Mouse (Mus musculus) G1E (cell line): ENCODE results near the gene Tmem270. TPM values are rescaled to one million over a fixed set of nuclear protein-coding genes. Genes with fewer than 3 reads are reported as not detected.
A peak's percentile ranks its signal among the peaks of the same experiment; 100 is the strongest.

Experiments
- ATAC-seq: 2 replicates; pipeline ENCODE4 v1.8.0; 2016; ENCODE audit warnings: mild to moderate bottlenecking; ENCODE audit not compliant: insufficient number of reproducible peaks, poor library complexity, low FRiP score, severe bottlenecking; ENCODE audit errors: extremely low read depth
- DNase-seq: peaks from one replicate; pipeline ENCODE4 v3.0.0; 2012; ENCODE audit warnings: low spot score
- H3K27me3 ChIP-seq: 2 replicates; pipeline ENCODE4 v1.6.1; 2012; ENCODE audit warnings: mild to moderate bottlenecking, low read length, inconsistent platforms; ENCODE audit not compliant: insufficient read depth
- H3K36me3 ChIP-seq: replicated peaks from 2 replicates; pipeline ENCODE3; 2012; ENCODE audit warnings: mild to moderate bottlenecking, inconsistent platforms
- H3K4me1 ChIP-seq: 2 replicates; pipeline ENCODE4 v1.6.1; 2012; ENCODE audit warnings: low read depth, low read length, inconsistent platforms, mixed read lengths; ENCODE audit not compliant: insufficient read depth
- H3K4me3 ChIP-seq: 2 replicates; pipeline ENCODE4 v1.5.1; 2012; ENCODE audit warnings: low read depth, mild to moderate bottlenecking, inconsistent platforms, low read length, moderate library complexity, mixed read lengths
- H3K9me3 ChIP-seq: replicated peaks from 2 replicates; pipeline ENCODE4 v1.6.1; 2012; ENCODE audit warnings: inconsistent platforms
- CTCF ChIP-seq: IDR thresholded peaks from 2 replicates; pipeline ENCODE4 v1.5.1; 2012; ENCODE audit warnings: low read depth, low read length, inconsistent platforms, mixed read lengths
- GATA1 ChIP-seq: IDR thresholded peaks from 2 replicates; pipeline ENCODE4 v1.6.1; 2012; ENCODE audit warnings: borderline replicate concordance, low read length, inconsistent platforms, mixed read lengths
- GATA2 ChIP-seq: IDR thresholded peaks from 2 replicates; pipeline ENCODE4 v1.6.1; 2012; ENCODE audit warnings: low read depth, low read length, inconsistent platforms, borderline replicate concordance
- POLR2AphosphoS5 ChIP-seq: IDR thresholded peaks from 2 replicates; pipeline ENCODE4 v1.6.1; 2012; ENCODE audit warnings: low read depth, low read length, inconsistent platforms; ENCODE audit not compliant: insufficient replicate concordance
- TAL1 ChIP-seq: conservative IDR thresholded peaks from 2 replicates; pipeline ENCODE4 v1.6.1; 2012; ENCODE audit warnings: low read depth, low read length, inconsistent platforms, mixed read lengths
- polyA plus RNA-seq: library from polyadenylated mRNA; stranded (reverse); fragments of >175 nt; gene quantifications from 2 replicates; pipeline ENCODE4 v1.2.3, GENCODE M21; 2012
- total RNA-seq, 2 experiments: library from RNA; stranded (forward) in 1 of 2; stranded (reverse) in 1 of 2; fragments of 200-1000 nt in 1 of 2; fragments of >200 nt in 1 of 2; fragmentation: Nextera tagmentation in 1 of 2; gene quantifications; 2 replicates each; pipeline ENCODE4 v1.2.3; 2014 to 2017

Gene Tmem270
- total and polyA plus RNA-seq, 3 experiments: not detected

DNA sequence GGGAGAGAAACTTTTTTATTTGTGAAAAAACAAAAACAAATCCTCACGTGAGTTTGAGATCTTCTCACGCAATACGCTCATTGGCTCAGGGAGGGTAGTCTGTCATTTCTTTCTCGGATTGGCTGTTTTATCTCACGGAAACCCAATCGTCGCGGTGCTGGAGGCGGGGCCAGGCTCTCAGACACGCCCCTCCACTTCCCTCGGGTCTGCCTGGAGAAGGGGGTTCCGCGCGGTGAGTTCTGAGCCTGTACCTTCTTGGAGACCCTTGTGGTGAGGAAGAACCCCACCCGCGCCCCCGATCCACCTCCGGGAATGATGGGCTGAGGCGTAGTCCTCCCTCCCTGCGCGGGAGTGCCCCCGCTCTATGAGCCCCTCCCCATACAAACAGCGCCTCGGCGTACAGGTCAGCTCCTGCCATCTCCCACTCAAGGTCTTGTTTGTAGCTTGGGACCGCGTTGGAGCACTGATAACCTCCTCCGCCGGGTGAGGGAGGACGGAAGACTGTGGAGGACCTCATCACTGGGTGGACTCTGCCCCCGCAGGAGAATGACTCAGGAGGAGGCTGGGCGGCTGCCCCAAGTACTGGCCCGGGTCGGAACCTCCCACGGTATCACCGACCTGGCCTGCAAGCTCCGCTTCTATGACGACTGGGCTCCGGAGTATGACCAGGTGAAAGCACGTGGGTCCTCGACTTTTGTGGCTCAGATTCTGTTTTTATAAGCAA lies 25.8 kb upstream of the Tmem270 start, which contains the start of gene Mettl27:
Gene Mettl27, plus strand, starts transcription at position 190 of the 724 bp plus-strand sequence.
- peaks cover 21% of the 10 kb centered on the region for H3K36me3 ChIP-seq
- peak; percentile 93 for DNase-seq
- TF ChIP-seq GATA1 (no peak), GATA2 (no peak), CTCF (no peak), TAL1 (no peak), POLR2AphosphoS5 (no peak)
- no peaks in the 10 kb centered on the region for H3K9me3 ChIP-seq
- H3K4me1 ChIP-seq: peaks cover 30% of the 10 kb centered on the region
- peak within 1 kb of the TSS; percentile 77 for H3K4me3 ChIP-seq
- peaks cover 9% of the 10 kb centered on the region for H3K27me3 ChIP-seq
- peak; percentile 89 for ATAC-seq

- Histone ChIP-seq H3K27me3 (peaks cover 9% of the 10 kb centered on the region), H3K36me3 (peaks cover 12% of the 10 kb centered on the region), H3K4me3 (no peak overlapping the region), H3K9me3 (no peaks in the 10 kb centered on the region), H3K4me1 (peaks cover 19% of the 10 kb centered on the region)
- no peak for ATAC-seq
- no peak for TF ChIP-seq POLR2AphosphoS5
- no peak for TF ChIP-seq GATA1
- no peak for TF ChIP-seq CTCF
- no peak for TF ChIP-seq GATA2
- no peak for TF ChIP-seq TAL1
- no peak for DNase-seq
These were observed 23.5 kb upstream of the Tmem270 start for GRCm38 (mm10) chr5:134929988-134930387.

DNA sequence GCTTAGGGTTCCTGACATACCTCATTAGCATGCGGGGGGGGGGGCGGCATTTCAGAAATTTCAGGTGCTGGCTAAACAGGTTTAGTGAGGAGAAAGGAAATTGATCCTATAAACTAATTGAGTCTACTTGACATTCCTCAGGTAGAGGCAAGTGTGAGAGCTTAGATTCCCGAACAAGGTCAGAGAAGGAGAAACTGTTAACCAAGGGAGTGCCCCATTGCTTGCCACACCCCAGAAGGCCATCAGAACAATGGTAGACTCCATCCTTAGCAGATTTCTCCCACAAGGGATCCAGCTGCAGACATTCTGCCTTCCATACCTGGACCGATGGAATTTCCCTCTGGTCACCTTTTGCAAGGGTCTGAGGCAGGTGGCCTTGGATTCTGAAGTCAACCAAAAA lies 20.2 kb upstream of the Tmem270 start:
- no peak overlapping the region for H3K4me3 ChIP-seq
- peaks cover 9% of the 10 kb centered on the region for H3K4me1 ChIP-seq
- ATAC-seq (no peak), DNase-seq (no peak)
- H3K27me3 ChIP-seq: peaks cover 4% of the 10 kb centered on the region
- no peaks in the 10 kb centered on the region for H3K36me3 ChIP-seq
- TF ChIP-seq GATA1 (no peak), POLR2AphosphoS5 (no peak), GATA2 (no peak), TAL1 (no peak), CTCF (no peak)
- no peaks in the 10 kb centered on the region for H3K9me3 ChIP-seq

DNA sequence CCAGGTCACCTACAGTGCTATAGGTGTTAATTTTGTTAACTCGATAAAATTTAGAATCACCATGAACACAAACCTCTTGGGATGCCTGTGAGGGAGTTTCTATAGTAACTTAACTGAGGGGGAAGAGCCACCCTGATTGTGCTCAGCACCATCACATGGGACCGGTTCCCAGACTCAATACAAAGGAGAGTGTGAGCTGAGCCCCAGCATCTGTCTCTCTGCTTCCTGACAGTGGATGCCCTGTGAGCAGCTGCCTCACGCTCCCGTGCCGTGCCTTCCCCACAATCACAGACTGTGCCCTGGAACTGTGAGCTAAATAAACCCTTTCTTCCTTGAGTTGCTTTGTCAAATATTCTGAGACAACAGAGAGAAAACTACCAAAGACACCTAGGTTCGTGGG lies 16.6 kb upstream of the Tmem270 start:
- peaks cover 39% of the 10 kb centered on the region for H3K4me1 ChIP-seq
- ATAC-seq (no peak), DNase-seq (no peak)
- H3K36me3 ChIP-seq: no peaks in the 10 kb centered on the region
- no peaks in the 10 kb centered on the region for H3K27me3 ChIP-seq
- TF ChIP-seq CTCF (no peak), GATA2 (no peak), GATA1 (no peak), TAL1 (no peak), POLR2AphosphoS5 (no peak)
- no peaks in the 10 kb centered on the region for H3K9me3 ChIP-seq
- no peak overlapping the region for H3K4me3 ChIP-seq

GRCm38 (mm10) chr5:134921106-134921505 lies 14.6 kb upstream of the Tmem270 start:
- H3K4me1 ChIP-seq: peaks cover 42% of the 10 kb centered on the region
- TF ChIP-seq GATA1: no peak
- TF ChIP-seq POLR2AphosphoS5: no peak
- TF ChIP-seq TAL1: peak; percentile 69
- TF ChIP-seq GATA2: no peak
- H3K27me3 ChIP-seq: no peaks in the 10 kb centered on the region
- peaks cover 4% of the 10 kb centered on the region for H3K9me3 ChIP-seq
- DNase-seq (no peak), ATAC-seq (peak; percentile 17; the same call in 1 of the 2 replicates)
- H3K36me3 ChIP-seq: no peaks in the 10 kb centered on the region
- peak overlapping the region; percentile 0; the same call in 1 of the 2 replicates for H3K4me3 ChIP-seq

- Histone ChIP-seq H3K4me3 (no peak overlapping the region), H3K4me1 (peaks cover 51% of the 10 kb centered on the region), H3K36me3 (no peaks in the 10 kb centered on the region), H3K9me3 (peaks cover 4% of the 10 kb centered on the region), H3K27me3 (no peaks in the 10 kb centered on the region)
- no peak for TF ChIP-seq GATA2
- TF ChIP-seq CTCF: no peak
- no peak; the same call in 1 of the 2 replicates for TF ChIP-seq TAL1
- ATAC-seq (no peak), DNase-seq (no peak)
These were observed 13.7 kb upstream of the Tmem270 start for GRCm38 (mm10) chr5:134920106-134920687.
